Mouse (Mus musculus): Measurements from ENCODE around the gene Dock8. TPM values are rescaled to one million over a fixed set of nuclear protein-coding genes. Genes with fewer than 3 reads are reported as not detected.

Gene Dock8
- polyA plus RNA-seq, 1 experiment from 2014 or later = 4.2 TPM

- Histone ChIP-seq H3K27ac (no peak overlapping the region), H3K27me3 (0 out of 2 replicates have a peak, but pooled peaks cover 2% of the 10 kb centered on the region), H3K36me3 (no peaks in the 10 kb centered on the region), H3K9me3 (replicated peaks) (no peaks in the 10 kb centered on the region), H3K4me3 (replicated peaks) (no peak overlapping the region), H3K4me2 (no peak overlapping the region), H3K4me1 (no peaks in the 10 kb centered on the region), H3K9ac (no peak overlapping the region)
- ATAC-seq (replicated peaks; ENCODE audit: low FRiP score) = no peak
- WGBS = 70% methylated on average over 6 of the region's 6 CpGs
These were observed 75.4 kb downstream of the Dock8 start for GRCm38 (mm10) chr19:25074741-25075140.

- no peak for ATAC-seq (replicated peaks; ENCODE audit: low FRiP score)
- no peak overlapping the region for H3K9ac ChIP-seq
- H3K4me1 ChIP-seq = no peaks in the 10 kb centered on the region
- H3K4me2 ChIP-seq = no peak overlapping the region
- 77% methylated on average over 7 of the region's 7 CpGs for WGBS
- no peak overlapping the region for H3K4me3 ChIP-seq (replicated peaks)
- H3K36me3 ChIP-seq = no peaks in the 10 kb centered on the region
- H3K9me3 ChIP-seq (replicated peaks) = no peaks in the 10 kb centered on the region
- no peak overlapping the region for H3K27ac ChIP-seq
- H3K27me3 ChIP-seq = no peaks in the 10 kb centered on the region
These were observed 78.3 kb downstream of the Dock8 start for GRCm38 (mm10) chr19:25077636-25078035.

DNA sequence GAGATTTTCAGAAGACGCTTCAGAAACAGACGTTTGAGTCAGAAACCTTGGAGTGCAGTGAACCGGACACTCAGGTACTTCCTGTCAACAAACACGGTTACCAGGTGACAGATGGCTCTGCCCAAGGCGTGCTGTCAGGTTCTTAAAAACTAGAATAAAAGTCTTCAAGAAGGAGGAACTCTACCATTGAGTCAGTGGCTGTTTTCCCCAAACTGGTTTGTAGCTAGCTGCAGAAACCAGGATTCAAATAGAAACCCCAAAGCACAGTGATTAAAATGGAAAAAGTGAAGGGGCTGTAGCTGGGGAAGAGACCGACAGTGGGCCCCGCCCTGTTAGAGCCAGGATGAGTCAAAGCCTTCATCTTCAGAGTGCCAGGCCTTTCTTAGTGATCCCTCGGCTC, 78.8 kb downstream of the Dock8 start:
- Histone ChIP-seq H3K36me3 (no peaks in the 10 kb centered on the region), H3K27me3 (no peaks in the 10 kb centered on the region), H3K4me3 (replicated peaks) (no peak overlapping the region), H3K4me2 (no peak overlapping the region), H3K9ac (no peak overlapping the region), H3K27ac (no peak overlapping the region), H3K4me1 (no peaks in the 10 kb centered on the region), H3K9me3 (replicated peaks) (no peaks in the 10 kb centered on the region)
- 65% methylated on average over 8 of the region's 8 CpGs for WGBS
- no peak for ATAC-seq (replicated peaks; ENCODE audit: low FRiP score)

DNA sequence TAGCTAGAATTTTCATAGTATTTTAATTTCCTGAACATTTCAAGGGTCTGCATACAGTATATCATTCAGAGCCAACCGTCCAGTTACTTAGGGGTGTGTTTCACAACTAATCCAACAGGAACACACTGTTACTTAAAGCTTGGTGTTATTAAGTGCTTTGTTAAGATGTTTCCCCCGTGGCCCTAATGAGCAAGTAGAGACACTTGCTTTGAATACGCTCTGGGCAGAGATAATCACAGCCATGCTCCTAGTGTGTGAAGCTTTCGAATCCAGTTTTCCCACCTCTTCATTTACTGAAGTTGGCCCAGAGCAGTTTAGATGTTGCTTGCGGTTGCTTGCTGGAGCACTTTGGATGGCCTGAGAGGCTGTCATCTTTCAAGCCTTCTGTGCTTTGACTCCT, 80.8 kb downstream of the Dock8 start:
- H3K4me1 ChIP-seq = no peaks in the 10 kb centered on the region
- H3K9ac ChIP-seq = no peak overlapping the region
- no peaks in the 10 kb centered on the region for H3K36me3 ChIP-seq
- WGBS = 82% methylated on average over 5 of the region's 5 CpGs
- no peaks in the 10 kb centered on the region for H3K9me3 ChIP-seq (replicated peaks)
- H3K4me2 ChIP-seq = no peak overlapping the region
- no peak for ATAC-seq (replicated peaks; ENCODE audit: low FRiP score)
- no peak overlapping the region for H3K4me3 ChIP-seq (replicated peaks)
- no peak overlapping the region for H3K27ac ChIP-seq
- no peaks in the 10 kb centered on the region for H3K27me3 ChIP-seq

DNA sequence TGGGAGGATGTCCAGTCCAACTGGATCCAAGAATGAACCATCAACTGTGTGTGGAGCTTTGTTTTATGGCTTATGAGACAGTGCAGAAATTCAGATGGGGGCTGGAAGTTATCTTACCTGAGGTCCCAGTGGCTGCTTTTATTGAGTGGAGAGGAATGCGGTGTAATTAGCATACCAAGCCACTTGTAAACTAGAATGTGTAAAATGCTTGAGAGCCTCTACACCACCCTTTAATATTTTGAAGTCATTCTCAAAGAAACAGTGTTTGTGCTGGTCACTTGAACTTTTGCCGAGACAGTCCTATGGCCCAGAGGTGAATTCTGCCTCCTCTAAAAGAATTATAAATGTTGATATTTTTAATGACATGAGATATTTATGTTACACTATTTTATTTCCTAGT, 83.5 kb downstream of the Dock8 start:
- ATAC-seq (replicated peaks; ENCODE audit: low FRiP score) = no peak
- Histone ChIP-seq H3K9me3 (replicated peaks) (no peaks in the 10 kb centered on the region), H3K27ac (no peak overlapping the region), H3K4me2 (no peak overlapping the region), H3K9ac (no peak overlapping the region), H3K4me3 (replicated peaks) (no peak overlapping the region), H3K36me3 (no peaks in the 10 kb centered on the region), H3K4me1 (no peaks in the 10 kb centered on the region), H3K27me3 (no peaks in the 10 kb centered on the region)
- 61% methylated on average over 2 of the region's 2 CpGs for WGBS

DNA sequence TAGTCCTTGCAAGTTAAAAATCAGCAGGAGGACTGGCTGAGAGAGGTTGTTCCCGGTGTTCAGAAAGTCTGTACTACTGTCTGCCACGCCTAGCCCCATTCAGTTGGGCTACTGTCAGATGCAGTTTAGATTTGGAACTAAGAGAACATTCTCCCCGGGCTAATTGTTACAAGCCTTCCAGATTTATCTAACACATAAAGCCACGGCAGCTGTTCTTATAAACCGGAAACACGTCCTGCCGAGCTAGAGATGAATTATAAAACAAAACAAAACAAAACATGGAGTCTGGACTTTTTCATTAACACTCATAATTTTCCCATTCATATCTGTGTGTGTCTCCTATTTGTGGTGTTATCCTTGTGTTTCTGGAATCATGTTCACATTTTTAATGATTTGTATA, 87.8 kb downstream of the Dock8 start:
- no peak for ATAC-seq (replicated peaks; ENCODE audit: low FRiP score)
- H3K4me2 ChIP-seq = no peak overlapping the region
- no peak overlapping the region for H3K9ac ChIP-seq
- 70% methylated on average over 7 of the region's 7 CpGs for WGBS
- H3K9me3 ChIP-seq (replicated peaks) = no peaks in the 10 kb centered on the region
- H3K27ac ChIP-seq = no peak overlapping the region
- no peaks in the 10 kb centered on the region for H3K36me3 ChIP-seq
- H3K4me3 ChIP-seq (replicated peaks) = no peak overlapping the region
- no peaks in the 10 kb centered on the region for H3K4me1 ChIP-seq
- H3K27me3 ChIP-seq = no peaks in the 10 kb centered on the region

DNA sequence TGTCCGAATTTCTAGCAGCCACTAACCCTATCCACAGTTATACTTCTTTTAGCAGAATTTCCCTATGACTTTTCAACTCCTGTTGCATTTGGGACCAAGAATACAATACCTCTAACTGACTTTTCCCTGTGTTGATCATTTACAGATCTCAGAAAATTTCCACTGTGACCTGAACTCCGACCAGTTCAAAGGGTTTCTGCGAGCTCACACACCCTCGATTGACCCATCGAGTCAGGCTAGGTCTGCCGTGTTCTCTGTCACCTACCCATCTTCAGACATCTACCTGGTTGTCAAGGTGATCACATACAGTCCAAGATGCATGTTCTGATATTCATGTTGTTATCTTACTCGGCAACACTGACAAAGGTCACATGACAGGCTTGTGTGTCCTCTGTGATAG, 90.4 kb downstream of the Dock8 start:
- Histone ChIP-seq H3K9ac (no peak overlapping the region), H3K9me3 (replicated peaks) (no peaks in the 10 kb centered on the region), H3K27ac (no peak overlapping the region), H3K36me3 (no peaks in the 10 kb centered on the region), H3K4me1 (no peaks in the 10 kb centered on the region), H3K4me2 (no peak overlapping the region), H3K27me3 (no peaks in the 10 kb centered on the region), H3K4me3 (replicated peaks) (no peak overlapping the region)
- ATAC-seq (replicated peaks; ENCODE audit: low FRiP score) = no peak
- WGBS = 85% methylated on average over 7 of the region's 7 CpGs

DNA sequence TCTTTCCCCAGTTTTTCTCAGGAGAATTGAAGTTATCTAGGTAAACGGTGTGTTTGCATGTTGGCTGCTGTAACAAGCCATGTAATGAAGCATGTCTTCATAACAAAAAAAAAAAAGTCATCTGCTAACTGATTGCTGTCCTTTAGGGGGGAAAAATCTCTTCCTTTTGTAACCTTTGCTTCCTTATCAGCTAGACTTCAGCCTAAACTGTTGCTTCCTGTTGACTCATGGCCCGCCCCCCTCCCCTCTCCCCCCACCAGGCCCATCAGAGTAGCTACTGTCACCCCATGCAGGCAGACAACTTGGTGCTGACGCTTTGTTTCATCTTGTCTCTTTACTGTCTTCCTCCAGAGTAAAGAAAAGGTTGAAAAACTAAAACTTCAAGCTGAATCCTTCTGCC, 95.8 kb downstream of the Dock8 start:
- WGBS = 40% methylated on average over 3 of the region's 3 CpGs
- Histone ChIP-seq H3K27ac (no peak overlapping the region), H3K4me2 (no peak overlapping the region), H3K9me3 (replicated peaks) (no peaks in the 10 kb centered on the region), H3K9ac (no peak overlapping the region), H3K4me3 (replicated peaks) (no peak overlapping the region), H3K4me1 (peaks cover 26% of the 10 kb centered on the region), H3K36me3 (no peaks in the 10 kb centered on the region), H3K27me3 (no peaks in the 10 kb centered on the region)
- no peak for ATAC-seq (replicated peaks; ENCODE audit: low FRiP score)

GRCm38 (mm10) chr19:25096316-25096715, 97.0 kb downstream of the Dock8 start:
- Histone ChIP-seq H3K4me2 (no peak overlapping the region), H3K9me3 (replicated peaks) (no peaks in the 10 kb centered on the region), H3K27me3 (no peaks in the 10 kb centered on the region), H3K36me3 (no peaks in the 10 kb centered on the region), H3K9ac (no peak overlapping the region), H3K4me1 (peaks cover 26% of the 10 kb centered on the region), H3K4me3 (replicated peaks) (no peak overlapping the region), H3K27ac (no peak overlapping the region)
- WGBS = 66% methylated on average over 9 of the region's 9 CpGs
- ATAC-seq (replicated peaks; ENCODE audit: low FRiP score) = no peak

DNA sequence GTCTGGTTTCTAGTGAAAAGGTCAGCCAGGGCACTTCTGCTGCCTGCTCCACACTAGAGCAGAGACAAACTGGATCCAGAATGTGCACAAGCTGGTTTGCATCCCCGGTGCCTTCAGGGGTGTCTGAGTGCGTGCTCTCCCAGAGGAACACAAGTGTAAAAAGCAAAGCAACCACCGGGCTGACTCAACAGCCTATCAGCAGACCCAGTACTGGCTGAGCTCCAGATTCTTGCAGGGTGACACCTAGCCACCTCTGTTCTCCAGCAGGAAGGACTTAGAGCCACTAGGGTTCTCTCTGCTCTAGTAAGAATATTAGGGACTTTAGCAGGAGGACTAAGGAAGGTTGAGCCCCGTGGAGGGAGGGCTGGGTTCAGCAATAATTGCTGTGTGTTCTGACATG, 97.7 kb downstream of the Dock8 start:
- Histone ChIP-seq H3K4me3 (replicated peaks) (no peak overlapping the region), H3K27ac (peak overlapping the region; percentile 64), H3K36me3 (no peaks in the 10 kb centered on the region), H3K27me3 (no peaks in the 10 kb centered on the region), H3K9me3 (replicated peaks) (no peaks in the 10 kb centered on the region), H3K4me2 (no peak overlapping the region), H3K9ac (no peak overlapping the region), H3K4me1 (peaks cover 26% of the 10 kb centered on the region)
- WGBS = 40% methylated on average over 4 of the region's 4 CpGs
- ATAC-seq (replicated peaks; ENCODE audit: low FRiP score) = peak; percentile 64; the same call in 1 of the 2 replicates

DNA sequence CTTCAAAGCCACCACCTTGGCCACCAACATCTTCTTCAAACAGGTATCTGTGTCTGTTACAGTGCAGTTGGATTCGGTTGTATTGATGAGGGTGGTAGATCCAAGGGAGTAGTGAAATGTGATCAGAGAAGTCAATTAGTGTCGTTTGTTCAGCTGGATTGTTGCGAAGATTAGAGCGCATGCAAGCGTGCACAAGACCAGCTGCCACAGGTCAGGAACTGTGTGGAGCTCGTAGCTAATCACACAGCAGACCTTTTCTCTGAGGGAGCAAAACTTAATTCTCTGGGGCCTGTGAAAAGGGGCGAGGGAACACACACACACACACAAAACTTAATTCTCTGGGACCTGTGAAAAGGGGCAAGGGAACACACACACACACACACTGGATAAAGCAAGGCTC, 98.2 kb downstream of the Dock8 start:
- no peaks in the 10 kb centered on the region for H3K27me3 ChIP-seq
- no peaks in the 10 kb centered on the region for H3K9me3 ChIP-seq (replicated peaks)
- H3K4me1 ChIP-seq = peaks cover 26% of the 10 kb centered on the region
- no peaks in the 10 kb centered on the region for H3K36me3 ChIP-seq
- ATAC-seq (replicated peaks; ENCODE audit: low FRiP score) = no peak
- 20% methylated on average over 7 of the region's 7 CpGs for WGBS
- no peak overlapping the region for H3K4me3 ChIP-seq (replicated peaks)
- no peak overlapping the region for H3K4me2 ChIP-seq
- no peak overlapping the region for H3K9ac ChIP-seq
- H3K27ac ChIP-seq = peak overlapping the region; percentile 64

DNA sequence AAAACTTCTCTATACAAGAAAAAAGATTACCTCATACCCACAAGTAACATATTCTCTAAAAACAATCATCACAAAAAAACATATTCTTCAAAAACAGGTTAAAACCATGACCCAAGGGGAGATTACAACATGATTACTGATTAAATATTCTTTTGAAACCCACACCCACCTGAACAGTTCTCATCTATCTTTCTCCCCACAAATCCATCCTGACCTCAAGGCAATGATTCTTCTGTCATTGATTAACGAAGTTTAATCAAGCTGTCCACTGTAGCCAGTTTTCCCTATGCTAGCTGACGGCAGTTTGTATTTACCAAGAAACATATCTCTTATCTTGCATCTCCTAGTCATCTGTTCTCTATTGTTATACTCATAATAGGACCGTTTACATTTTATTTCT, 98.6 kb downstream of the Dock8 start:
- H3K36me3 ChIP-seq = no peaks in the 10 kb centered on the region
- no peak for ATAC-seq (replicated peaks; ENCODE audit: low FRiP score)
- no peak overlapping the region for H3K4me3 ChIP-seq (replicated peaks)
- peaks cover 26% of the 10 kb centered on the region for H3K4me1 ChIP-seq
- no peak overlapping the region for H3K27ac ChIP-seq
- 54% methylated on average over 3 of the region's 3 CpGs for WGBS
- H3K9ac ChIP-seq = no peak overlapping the region
- no peaks in the 10 kb centered on the region for H3K27me3 ChIP-seq
- H3K9me3 ChIP-seq (replicated peaks) = no peaks in the 10 kb centered on the region
- no peak overlapping the region for H3K4me2 ChIP-seq

DNA sequence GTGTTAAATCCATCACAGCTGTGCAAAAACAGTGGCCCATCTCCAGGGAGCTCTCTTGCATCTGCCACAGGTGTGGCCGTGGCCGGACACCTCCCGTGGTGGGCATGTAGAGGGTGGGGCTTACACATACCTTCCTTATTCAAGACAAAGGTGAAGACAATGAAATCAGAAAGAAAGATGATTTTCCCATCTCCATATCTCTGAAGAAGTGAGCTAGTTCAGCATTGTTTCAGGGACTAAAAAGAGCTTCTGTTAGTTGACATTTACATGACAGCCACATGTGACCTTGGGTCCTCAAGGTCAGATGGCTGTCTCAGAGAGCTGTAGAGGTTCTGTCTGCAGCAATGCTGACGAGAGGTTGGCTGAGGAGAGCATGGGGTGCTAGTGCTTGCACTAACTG, 99.6 kb downstream of the Dock8 start:
- WGBS = 87% methylated on average over 4 of the region's 4 CpGs

More for the DNA sequence above, 99.6 kb downstream of the Dock8 start:
- peaks cover 26% of the 10 kb centered on the region for H3K4me1 ChIP-seq
- no peak overlapping the region for H3K27ac ChIP-seq
- H3K4me3 ChIP-seq (replicated peaks) = no peak overlapping the region
- H3K27me3 ChIP-seq = no peaks in the 10 kb centered on the region
- H3K4me2 ChIP-seq = no peak overlapping the region
- H3K9me3 ChIP-seq (replicated peaks) = no peaks in the 10 kb centered on the region
- H3K36me3 ChIP-seq = no peaks in the 10 kb centered on the region
- H3K9ac ChIP-seq = no peak overlapping the region
- no peak for ATAC-seq (replicated peaks; ENCODE audit: low FRiP score)
